Mouse (Mus musculus) brown adipose tissue, adult 24 weeks (tissue): ENCODE data around the gene Gm5617. TPM values are rescaled to one million over a fixed set of nuclear protein-coding genes. Genes with fewer than 3 reads are reported as not detected.
"Not testable (repeated sequence)": the region's sequence is repeated elsewhere in the genome, so short reads cannot be mapped to it uniquely, and the experiment has no call there.

Experiments
- H3K27ac ChIP-seq: fragments of 200-500 bp; replicated peaks from 2 replicates; pipeline ENCODE4 v1.5.1; 2012; ENCODE audit warnings: low read depth, mild to moderate bottlenecking, low read length
- H3K4me1 ChIP-seq: fragments of 200-500 bp; 2 replicates; pipeline ENCODE4 v1.6.1; 2012; ENCODE audit warnings: low read length, mixed read lengths; ENCODE audit not compliant: control insufficient read depth, insufficient read depth, insufficient read length
- H3K4me3 ChIP-seq: fragments of 200-500 bp; 2 replicates; pipeline ENCODE4 v1.5.1; 2012; ENCODE audit warnings: low read depth, mild to moderate bottlenecking, low read length, moderate library complexity; ENCODE audit not compliant: insufficient read depth
- polyA plus RNA-seq: library from polyadenylated mRNA; stranded (reverse); fragments of >200 nt; gene quantifications from 2 replicates; pipeline ENCODE4 v1.2.4, GENCODE M21; 2012; ENCODE audit not compliant: missing spikeins, insufficient read depth, insufficient read length

Gene Gm5617
- 56.9 and 86.2 TPM in 2 replicates for polyA plus RNA-seq

GRCm38 (mm10) chr9:48494817-48495547 lies at the start of gene Gm5617, which contains the start of gene Rbm7:
TSS of gene Gm5617 (plus strand) at chr9:48495442.
TSS of gene Rbm7 (minus strand) at chr9:48495299.
- Histone ChIP-seq H3K4me3 (peak within 1 kb of the TSS; percentile 80), H3K27ac (peak within 1 kb of the TSS; percentile 91), H3K4me1 (peaks cover 6% of the 10 kb centered on the region; the same call in 1 of the 2 replicates)

GRCm38 (mm10) chr9:48447783-48448209 lies 47.4 kb upstream of the Gm5617 start:
- no peak overlapping the region for H3K27ac ChIP-seq

GRCm38 (mm10) chr9:48450066-48450465 lies 45.2 kb upstream of the Gm5617 start:
- no peak overlapping the region for H3K4me3 ChIP-seq
- H3K27ac ChIP-seq: no peak overlapping the region
- H3K4me1 ChIP-seq: no peaks in the 10 kb centered on the region

More at GRCm38 (mm10) chr9:48447783-48448209, 47.4 kb upstream of the Gm5617 start:
- Histone ChIP-seq H3K4me1 (no peaks in the 10 kb centered on the region), H3K4me3 (no peak overlapping the region)

- Histone ChIP-seq H3K4me1 (no peaks in the 10 kb centered on the region), H3K27ac (no peak overlapping the region), H3K4me3 (no peak overlapping the region)
Measured at GRCm38 (mm10) chr9:48455961-48456360, 39.3 kb upstream of the Gm5617 start.

- Histone ChIP-seq H3K4me3 (no peak overlapping the region), H3K4me1 (no peaks in the 10 kb centered on the region), H3K27ac (no peak overlapping the region)
Measured at GRCm38 (mm10) chr9:48458879-48459278, 36.4 kb upstream of the Gm5617 start.

GRCm38 (mm10) chr9:48459391-48459790 lies 35.9 kb upstream of the Gm5617 start:
- Histone ChIP-seq H3K27ac (no peak overlapping the region), H3K4me1 (no peaks in the 10 kb centered on the region), H3K4me3 (no peak overlapping the region)

- no peak overlapping the region for H3K4me3 ChIP-seq
- no peak overlapping the region for H3K27ac ChIP-seq
- no peaks in the 10 kb centered on the region for H3K4me1 ChIP-seq
Measured at GRCm38 (mm10) chr9:48460720-48461119, 34.5 kb upstream of the Gm5617 start.

GRCm38 (mm10) chr9:48461545-48461944 lies 33.7 kb upstream of the Gm5617 start:
- Histone ChIP-seq H3K4me3 (no peak overlapping the region), H3K4me1 (no peaks in the 10 kb centered on the region), H3K27ac (no peak overlapping the region)

GRCm38 (mm10) chr9:48465671-48466070 lies 29.6 kb upstream of the Gm5617 start:
- Histone ChIP-seq H3K27ac (no peak overlapping the region), H3K4me3 (no peak overlapping the region), H3K4me1 (no peaks in the 10 kb centered on the region)

- no peak overlapping the region for H3K27ac ChIP-seq
- no peak overlapping the region for H3K4me3 ChIP-seq
- no peaks in the 10 kb centered on the region for H3K4me1 ChIP-seq
Measured at GRCm38 (mm10) chr9:48466804-48467203, 28.4 kb upstream of the Gm5617 start.

GRCm38 (mm10) chr9:48467471-48467870 lies 27.8 kb upstream of the Gm5617 start:
- not testable (repeated sequence) for H3K4me3 ChIP-seq, H3K4me1 ChIP-seq, H3K27ac ChIP-seq

GRCm38 (mm10) chr9:48472441-48473025 lies 22.7 kb upstream of the Gm5617 start:
- Histone ChIP-seq H3K4me3 (no peak overlapping the region), H3K4me1 (no peaks in the 10 kb centered on the region), H3K27ac (no peak overlapping the region)

GRCm38 (mm10) chr9:48473131-48473530 lies 22.1 kb upstream of the Gm5617 start:
- Histone ChIP-seq H3K4me1 (no peaks in the 10 kb centered on the region), H3K27ac (no peak overlapping the region), H3K4me3 (no peak overlapping the region)

- Histone ChIP-seq H3K27ac (no peak overlapping the region), H3K4me3 (no peak overlapping the region), H3K4me1 (no peaks in the 10 kb centered on the region)
Measured at GRCm38 (mm10) chr9:48474367-48474766, 20.9 kb upstream of the Gm5617 start.

- Histone ChIP-seq H3K4me3 (no peak overlapping the region), H3K4me1 (no peaks in the 10 kb centered on the region), H3K27ac (no peak overlapping the region)
Measured at GRCm38 (mm10) chr9:48476236-48477165, 18.7 kb upstream of the Gm5617 start.
